15 mouse cellular contexts compared by ENCODE assay signal in the genomic region with DNA sequence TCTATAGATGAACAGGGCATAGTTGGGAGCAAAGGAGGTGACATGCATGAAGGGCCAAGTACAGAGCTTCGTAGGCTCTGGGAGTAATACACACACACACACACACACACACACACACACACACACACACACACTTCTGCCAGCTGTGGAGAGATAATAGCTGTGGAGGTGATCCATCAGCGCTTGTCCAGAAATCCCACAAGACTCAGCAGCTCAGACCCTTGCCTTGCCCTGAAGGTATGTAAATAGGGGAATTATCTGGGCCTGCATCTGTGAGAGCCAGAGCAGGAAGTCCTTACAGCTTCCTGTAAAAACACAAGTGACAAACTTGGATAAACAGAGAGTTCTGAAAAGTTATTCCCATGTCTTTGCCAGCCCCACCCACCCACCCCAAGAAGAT.
"Had no signal": no experiment of that assay in that cellular context is flagged by ENCODE, and none has a peak within 500 bp of the region (broad histone marks: within the 10 kb centered on the region; RNA-seq: fewer than 3 reads in every experiment).

No protein-coding gene starts in this region.

- H3K27ac ChIP-seq: layer of hippocampus, adult 2 months; left cerebral cortex, adult 2 months; limb, embryonic 10.5 days; liver, embryonic 14.5 days; midbrain, embryonic 13.5 days; neural tube, embryonic 12.5 days had no signal

- H3K4me2 ChIP-seq: midbrain, embryonic 13.5 days; neural tube, embryonic 12.5 days had no signal

- H3K9me3 ChIP-seq: limb, embryonic 10.5 days; midbrain, embryonic 13.5 days; neural tube, embryonic 12.5 days had no signal

- H3K4me3 ChIP-seq: layer of hippocampus, adult 2 months; left cerebral cortex, adult 2 months; limb, embryonic 10.5 days; midbrain, embryonic 13.5 days; neural tube, embryonic 12.5 days had no signal

- ATAC-seq: intestine, embryonic 16.5 days; midbrain, embryonic 13.5 days had no signal

- DNase-seq: kidney, adult 9 months; kidney, postnatal 10 days; lung, postnatal 36 days; retina, postnatal 1 day; right cerebral cortex, postnatal 4 days; spleen, adult 18-20 months; thymus, adult 18-20 months; thymus, postnatal 25 days had no signal

- H3K27me3 ChIP-seq: midbrain, embryonic 13.5 days; neural tube, embryonic 12.5 days had no signal

- H3K9ac ChIP-seq: liver, embryonic 14.5 days; midbrain, embryonic 13.5 days; neural tube, embryonic 12.5 days had no signal

- H3K36me3 ChIP-seq: limb, embryonic 10.5 days; midbrain, embryonic 13.5 days; neural tube, embryonic 12.5 days had no signal
